Mouse (Mus musculus) mouse trophoblast stem cell (cell line): Measurements from ENCODE around the gene Dapk1.

Experiments
- in situ Hi-C, 2 experiments: fragments of 300-500 bp; cut with MseI, MboI; formaldehyde crosslinking; loops; 2 replicates in 1 of 2; 3 replicates in 1 of 2; pipeline ENCODE4 v1.15.1; 2025

The Dapk1 gene

DNA sequence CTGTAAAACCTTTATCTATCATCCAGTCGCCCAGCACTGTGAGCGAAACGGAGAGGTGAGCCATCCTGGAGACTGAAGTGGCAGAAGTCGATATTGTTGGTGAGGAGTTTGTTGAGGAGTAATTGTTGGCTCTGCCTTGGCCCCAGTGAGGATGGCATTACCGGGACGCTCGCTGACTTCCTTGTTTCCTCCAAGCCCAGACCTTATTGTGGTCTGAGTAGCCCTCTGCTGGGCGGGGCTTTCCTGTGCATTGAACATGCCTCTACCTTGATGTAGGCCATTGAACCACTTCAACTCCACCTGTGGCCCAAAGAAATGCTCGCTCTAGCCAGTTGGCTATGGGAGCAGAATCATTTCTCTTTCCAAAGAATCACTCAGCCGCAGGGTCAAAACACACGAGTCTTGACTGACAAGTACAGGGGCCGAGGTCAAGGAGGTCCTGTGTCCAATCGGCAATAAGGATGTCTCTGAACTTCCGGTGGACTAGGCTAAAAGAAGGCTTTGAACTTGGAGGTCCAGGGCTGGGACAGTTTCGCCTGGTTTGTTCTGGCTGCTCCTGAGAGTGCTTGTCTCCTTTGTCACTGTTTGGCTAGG lies 13.4 kb downstream of the Dapk1 start:
- in situ Hi-C loops, result no loop called here

DNA sequence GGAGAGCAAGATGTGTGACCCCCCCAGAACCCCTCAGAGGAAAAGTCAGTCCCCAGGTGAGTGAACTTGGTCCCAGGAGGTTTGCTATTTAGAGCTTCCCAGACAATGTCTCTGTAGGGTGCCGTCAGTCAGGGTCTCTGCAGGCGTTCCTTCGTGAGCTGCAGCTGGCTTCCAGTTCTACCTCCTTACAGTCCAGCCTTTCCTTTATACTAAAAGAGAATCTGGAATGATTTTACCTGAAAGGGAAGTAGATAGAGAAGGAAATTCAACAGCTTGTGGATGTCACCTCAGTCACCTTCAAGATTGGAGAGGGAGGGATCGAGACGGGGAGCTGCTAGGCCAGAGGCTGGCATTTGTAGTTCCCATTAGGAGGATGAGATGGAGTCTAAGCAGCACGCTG lies 14.3 kb downstream of the Dapk1 start:
- in situ Hi-C loops, result no loop called here

DNA sequence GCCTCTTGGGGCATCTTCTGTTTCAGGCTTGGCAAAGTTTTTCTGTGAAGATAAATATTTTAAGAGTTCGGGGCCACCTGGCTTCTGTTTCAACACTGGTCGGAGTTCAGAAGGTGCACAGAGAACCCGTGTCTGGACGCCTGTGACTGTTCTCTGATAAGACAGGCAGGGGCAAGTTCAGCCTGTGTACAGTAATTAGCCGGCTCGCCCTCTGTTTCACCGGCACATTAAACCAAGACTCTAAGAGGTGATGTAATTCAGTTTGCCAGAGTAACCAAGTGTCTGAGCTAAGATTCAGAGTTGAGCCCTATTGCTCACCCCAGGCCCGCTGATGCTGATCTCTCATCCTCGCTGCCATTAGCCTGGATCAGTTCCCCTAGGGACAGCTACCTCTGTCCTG lies 16.5 kb downstream of the Dapk1 start:
- in situ Hi-C loops, result no loop called here

- in situ Hi-C loops, result no loop called here
Measured at GRCm38 (mm10) chr13:60619723-60620122, 18.0 kb downstream of the Dapk1 start.

DNA sequence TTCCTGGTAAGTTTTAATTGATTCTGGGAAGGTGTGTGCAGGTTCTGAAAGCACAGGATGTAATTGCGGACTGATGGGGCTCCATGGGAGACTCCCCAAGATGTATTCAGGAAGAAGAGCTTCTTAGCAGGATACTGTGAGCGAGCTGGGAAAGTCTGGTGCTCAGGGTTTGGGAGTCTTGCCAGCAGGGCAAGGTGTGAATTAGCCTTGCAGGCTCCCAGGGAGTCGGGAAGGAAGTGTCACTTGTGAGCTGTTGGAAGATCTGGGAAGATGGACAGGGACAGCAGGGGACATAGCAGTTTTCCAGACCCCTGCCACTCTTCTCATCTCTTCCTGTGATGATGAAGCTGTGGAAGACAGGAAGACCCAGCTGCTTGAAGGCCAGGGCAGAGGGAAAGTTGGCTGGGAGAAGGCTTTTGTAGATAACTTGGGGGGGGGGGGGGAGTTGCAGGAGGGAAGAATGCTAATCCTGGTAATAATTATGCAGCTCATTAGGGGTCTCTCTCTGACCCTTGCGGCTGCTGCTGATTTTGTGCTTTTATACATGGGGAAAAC lies 19.7 kb downstream of the Dapk1 start:
- in situ Hi-C loops, result no loop called here

DNA sequence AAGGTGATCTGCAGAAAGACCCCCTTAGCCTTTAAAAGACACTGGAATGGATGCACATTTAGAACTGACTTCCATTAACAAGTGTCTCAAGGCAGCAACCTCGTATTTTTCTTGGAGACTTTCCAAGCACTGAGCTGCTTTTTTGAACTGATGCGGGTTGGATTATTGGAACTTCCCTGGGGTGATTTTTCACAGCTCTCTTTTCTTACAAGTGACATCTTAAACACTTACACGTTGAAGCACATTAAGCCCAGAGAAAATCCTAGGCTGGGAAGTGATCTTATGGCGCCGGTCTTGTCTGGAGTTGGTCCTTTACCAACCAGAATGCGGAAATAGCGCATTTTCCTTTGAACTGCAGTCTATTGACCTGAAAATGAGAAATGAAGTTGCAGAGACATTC lies 23.8 kb downstream of the Dapk1 start:
- in situ Hi-C loops, result no loop called here

DNA sequence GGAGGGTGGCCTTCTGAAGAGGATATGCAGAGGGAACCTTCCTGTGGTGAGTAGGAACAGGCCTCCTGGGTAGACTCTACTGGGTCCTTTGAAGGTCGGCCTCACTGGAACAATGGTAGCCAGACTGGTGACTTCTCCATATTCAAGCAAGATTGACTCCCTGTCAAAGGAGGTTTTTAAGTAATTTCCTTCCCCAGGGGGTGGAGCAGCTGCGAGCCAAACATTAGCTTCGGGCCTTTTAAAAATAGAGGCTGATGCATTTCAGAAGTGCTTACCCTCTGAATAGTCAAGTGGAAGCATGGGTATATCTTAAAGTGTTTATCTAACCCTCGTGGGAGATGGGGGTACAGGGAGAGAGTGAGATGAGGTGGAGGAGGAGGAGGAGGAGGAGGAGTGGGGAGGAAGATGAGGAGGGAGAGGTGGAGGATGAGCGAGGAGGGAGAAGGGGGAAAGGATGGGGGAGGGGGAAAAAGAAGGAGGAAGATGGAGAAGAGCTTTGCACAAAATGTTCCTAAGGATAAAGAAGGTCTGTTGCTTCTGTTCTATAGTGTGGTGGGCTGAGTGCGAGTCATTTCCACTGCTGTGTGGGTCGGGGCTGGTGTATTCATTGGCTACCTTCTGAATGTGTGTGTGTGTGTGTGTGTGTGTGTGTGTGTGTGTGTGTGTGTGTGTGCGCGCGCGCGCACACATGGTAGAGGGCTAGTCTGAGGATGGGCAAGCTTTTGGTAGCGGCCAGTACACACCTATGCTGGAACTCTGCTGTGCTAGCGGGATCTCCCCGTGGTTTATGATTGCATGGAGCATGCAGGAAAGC lies 26.3 kb downstream of the Dapk1 start:
- in situ Hi-C loops, result no loop called here

DNA sequence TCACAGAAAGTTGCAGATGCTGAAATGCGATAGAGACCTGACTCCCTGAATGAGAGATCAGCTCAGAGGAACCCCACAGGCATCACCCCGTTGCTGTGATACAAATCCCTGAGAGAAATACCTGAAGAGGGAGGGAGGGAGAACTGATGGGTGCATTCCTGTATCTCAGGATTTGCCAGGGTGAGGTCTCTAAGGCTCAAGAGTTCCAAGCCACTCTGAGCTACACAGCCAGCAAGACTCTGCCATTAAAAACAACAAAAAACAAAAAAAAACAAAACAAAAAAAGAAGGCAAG lies 26.9 kb downstream of the Dapk1 start:
- in situ Hi-C loops, result no loop called here

- in situ Hi-C loops, result no loop called here
Measured at GRCm38 (mm10) chr13:60629419-60629818, 27.7 kb downstream of the Dapk1 start.

DNA sequence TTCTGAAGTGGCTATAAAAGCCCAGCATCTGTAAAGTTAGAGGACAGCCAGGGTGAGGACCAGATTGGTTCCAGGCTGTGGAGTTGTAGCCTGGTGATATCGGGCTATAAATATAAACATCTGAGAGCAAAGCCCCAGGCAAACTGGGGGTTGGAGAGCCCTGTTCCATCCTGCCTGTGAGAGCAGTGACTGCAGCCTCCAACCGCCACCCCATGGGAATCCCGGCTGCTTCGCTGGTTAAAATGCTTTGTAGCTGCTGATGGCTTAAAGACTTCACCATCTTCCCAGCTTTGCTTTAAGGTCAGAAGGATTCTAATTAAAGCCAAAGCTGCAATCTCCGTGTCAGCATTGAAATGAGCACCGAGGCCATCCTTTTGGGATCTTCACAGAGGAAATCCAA lies 32.2 kb downstream of the Dapk1 start:
- in situ Hi-C loops, result no loop called here

DNA sequence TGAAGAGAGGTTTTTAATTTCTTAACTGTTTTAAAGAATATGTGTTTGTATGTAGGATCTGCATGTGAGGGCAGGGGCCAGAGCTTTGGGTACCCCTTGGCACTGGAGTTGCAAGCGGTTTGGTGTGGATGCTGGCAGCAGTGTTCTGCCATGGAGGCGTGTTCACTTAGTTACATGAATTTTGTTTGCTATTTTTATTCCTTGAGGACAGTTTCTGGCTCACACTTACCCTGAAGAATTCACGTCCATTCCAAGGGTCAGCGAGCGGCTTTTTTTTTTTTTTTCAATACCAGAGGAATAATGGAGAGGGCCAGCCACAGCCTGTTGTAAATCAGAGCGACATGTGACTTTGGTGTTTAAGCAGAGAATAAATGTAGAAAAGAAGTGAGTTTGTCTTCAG lies 33.9 kb downstream of the Dapk1 start:
- in situ Hi-C loops, result no loop called here

- in situ Hi-C loops, result no loop called here
Measured at GRCm38 (mm10) chr13:60639482-60640055, 37.8 kb downstream of the Dapk1 start.

DNA sequence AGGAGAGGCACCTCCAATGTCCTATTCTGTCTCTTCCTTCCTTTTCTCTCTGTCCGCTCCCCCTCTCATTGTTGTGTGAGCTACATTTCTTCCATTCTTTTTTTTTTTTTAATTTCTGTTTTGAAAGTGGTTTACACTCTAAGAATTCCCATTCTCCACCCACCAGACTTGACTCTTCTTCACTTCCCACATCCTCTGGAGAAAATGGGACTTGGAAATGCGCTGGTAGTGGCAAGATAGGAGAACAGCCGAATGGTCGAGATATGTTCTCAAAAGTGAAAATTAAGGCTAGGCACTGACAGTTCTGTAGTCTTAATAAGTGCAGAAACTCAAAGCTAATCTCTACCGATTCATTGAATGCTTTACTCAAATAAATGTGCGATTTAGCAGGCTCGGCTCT lies 38.7 kb downstream of the Dapk1 start:
- in situ Hi-C loops, result no loop called here

DNA sequence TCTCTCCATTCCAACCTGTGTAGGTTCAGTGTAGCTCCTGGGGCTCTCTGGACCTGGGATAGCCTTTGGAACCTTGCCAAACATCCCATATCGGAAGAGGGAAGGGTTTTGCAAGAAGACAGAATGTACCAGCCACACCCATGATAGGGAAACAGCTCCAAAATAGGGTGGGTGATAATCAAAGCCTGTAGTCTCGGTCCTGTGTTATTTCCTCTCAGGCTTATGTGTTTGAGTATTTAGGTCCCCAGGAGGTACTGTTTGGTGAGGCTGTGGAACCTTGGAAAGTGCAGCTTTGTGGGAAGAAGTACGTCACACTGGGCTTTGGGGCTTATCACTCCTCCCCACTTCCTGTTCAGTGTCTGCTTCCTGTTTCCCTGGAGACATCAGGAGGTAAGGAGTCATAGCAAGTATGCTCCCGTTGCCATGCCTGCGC lies 42.7 kb downstream of the Dapk1 start:
- in situ Hi-C loops, result no loop called here

DNA sequence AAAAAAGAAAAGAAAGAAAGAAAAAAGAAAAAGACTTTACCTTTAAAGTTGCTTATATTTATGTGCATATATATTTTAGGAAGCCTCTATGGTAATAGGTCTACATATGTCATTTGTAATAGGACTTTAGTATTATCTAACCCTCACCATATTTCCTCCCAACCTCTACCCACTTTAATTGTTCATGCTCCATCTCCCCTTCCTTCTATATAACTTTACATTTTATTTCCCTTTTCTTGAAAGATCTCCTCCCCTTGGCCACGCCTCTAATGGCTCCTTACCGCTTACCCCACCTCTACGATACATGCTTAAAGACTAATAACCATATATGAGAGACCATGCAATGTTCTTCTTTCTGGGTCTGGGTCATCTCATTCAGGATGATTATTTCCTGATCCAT lies 45.0 kb downstream of the Dapk1 start:
- in situ Hi-C loops, result no loop called here

DNA sequence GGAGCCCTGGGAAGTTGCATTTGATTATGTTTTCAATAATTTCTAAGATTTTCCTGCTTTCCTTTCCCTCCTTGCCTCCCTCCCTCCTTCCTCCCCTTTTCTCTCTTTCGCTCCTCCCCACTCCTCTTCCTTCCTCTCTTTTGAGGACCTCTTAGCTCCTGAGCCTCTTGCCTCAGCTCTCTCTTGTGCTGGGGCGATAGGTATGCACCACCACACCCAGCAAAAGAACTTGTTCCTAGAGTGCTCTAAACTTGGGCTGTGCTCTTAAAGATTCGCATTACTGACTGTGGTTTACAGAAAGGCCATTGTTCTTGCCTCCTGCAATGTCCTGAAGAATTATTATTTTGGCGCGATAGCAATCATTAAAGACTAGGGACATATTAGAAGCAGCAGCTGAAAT lies 46.6 kb downstream of the Dapk1 start:
- in situ Hi-C loops, result no loop called here

DNA sequence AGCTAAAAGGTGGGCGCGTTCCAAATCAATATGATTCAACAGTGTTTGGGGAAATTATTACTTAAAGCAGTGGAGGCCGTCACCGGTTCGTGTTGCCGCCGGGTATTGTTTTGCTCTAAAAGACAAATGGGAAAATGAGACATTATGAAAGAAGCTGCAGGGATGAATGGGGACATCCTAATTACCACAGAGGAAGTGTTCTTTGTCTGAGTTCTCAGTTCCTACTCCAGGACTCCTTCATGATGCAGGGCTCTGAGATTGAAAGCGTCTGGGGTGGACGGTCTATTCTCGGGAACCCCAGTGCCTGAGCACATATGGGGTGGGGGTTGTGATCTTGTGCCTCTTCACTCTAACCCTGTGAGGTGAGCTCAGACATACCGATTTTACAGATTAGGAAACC lies 48.3 kb downstream of the Dapk1 start:
- in situ Hi-C loops, result no loop called here

GRCm38 (mm10) chr13:60654017-60654565 lies 52.3 kb downstream of the Dapk1 start:
- in situ Hi-C loops, result no loop called here

GRCm38 (mm10) chr13:60655246-60655645 lies 53.5 kb downstream of the Dapk1 start:
- in situ Hi-C loops, result no loop called here

DNA sequence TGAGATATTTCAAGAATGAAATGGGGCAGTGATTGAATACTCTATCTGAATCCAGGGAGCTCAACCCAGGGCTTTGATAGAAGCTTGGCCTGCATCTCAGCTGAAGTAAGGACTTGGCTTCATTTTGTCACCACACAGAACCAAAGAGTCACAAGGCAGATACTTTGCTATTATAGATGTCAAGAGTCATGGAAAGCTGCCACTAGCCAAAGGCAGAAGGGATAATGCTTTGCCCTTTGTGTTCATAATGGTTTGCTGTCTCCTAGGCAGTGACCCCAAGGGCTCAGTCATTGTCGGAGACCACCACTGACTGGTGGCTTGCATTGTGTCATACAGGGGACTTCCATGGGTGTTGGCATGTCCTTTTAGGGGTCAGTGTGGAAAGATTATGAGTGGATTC lies 57.9 kb downstream of the Dapk1 start:
- in situ Hi-C loops, result no loop called here

DNA sequence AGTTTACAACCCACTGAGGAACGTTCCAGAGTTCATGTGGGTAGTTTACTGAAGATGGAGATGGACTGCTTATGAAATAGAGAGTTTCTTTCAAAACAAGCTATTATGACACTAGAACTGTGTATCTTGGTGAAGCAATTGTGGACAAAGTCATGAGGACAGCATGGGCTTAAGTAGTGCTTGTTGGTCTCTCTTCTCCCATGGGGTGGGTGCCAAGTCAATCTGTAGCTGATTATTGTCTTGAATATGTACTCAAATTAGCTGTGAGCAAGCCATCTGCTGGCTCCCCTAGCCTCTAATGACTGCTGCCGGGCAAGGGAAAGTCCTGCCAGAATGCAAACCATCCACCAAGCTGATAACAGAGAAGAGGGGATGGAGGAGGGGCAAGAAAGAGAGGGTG lies 58.3 kb downstream of the Dapk1 start:
- in situ Hi-C loops, result no loop called here

GRCm38 (mm10) chr13:60660711-60661261 lies 59.0 kb downstream of the Dapk1 start:
- in situ Hi-C loops, result no loop called here
